Mouse (Mus musculus) forebrain, embryonic 10.5 days (tissue): ENCODE measurements around the gene Kcnip1. TPM values are rescaled to one million over a fixed set of nuclear protein-coding genes. Genes with fewer than 3 reads are reported as not detected.

Experiments used
- DNase-seq: peaks from one replicate; pipeline ENCODE4 v3.0.0-alpha.2; 2017; ENCODE audit warnings: low spot score; ENCODE audit errors: extremely low spot score
- H3K27ac ChIP-seq: fragments of 300-500 bp; sonication (generic); 2 replicates; pipeline ENCODE4 v1.5.1; 2016; ENCODE audit warnings: mild to moderate bottlenecking
- H3K27me3 ChIP-seq: fragments of 300-500 bp; sonication (generic); 2 replicates; pipeline ENCODE4 v1.6.1; 2016; ENCODE audit warnings: mild to moderate bottlenecking; ENCODE audit not compliant: poor library complexity, severe bottlenecking
- H3K36me3 ChIP-seq: fragments of 300-500 bp; sonication (generic); replicated peaks from 2 replicates; pipeline ENCODE4 v1.6.1; 2016; ENCODE audit warnings: mild to moderate bottlenecking, moderate library complexity
- H3K4me1 ChIP-seq: fragments of 300-500 bp; sonication (generic); 2 replicates; pipeline ENCODE4 v1.6.1; 2016
- H3K4me3 ChIP-seq: fragments of 300-500 bp; sonication (generic); 2 replicates; pipeline ENCODE4 v1.5.1; 2016; ENCODE audit warnings: mild to moderate bottlenecking, moderate library complexity
- H3K9me3 ChIP-seq: fragments of 300-500 bp; sonication (generic); 2 replicates; pipeline ENCODE4 v1.6.1; 2016; ENCODE audit warnings: mild to moderate bottlenecking, moderate library complexity
- WGBS: fragments of 180-500 bp; shearing (Covaris S2); methylation state at CpG from one replicate; pipeline ENCODE4 v1.1.7; 2016; 5-methylcytosine and 5-hydroxymethylcytosine counted together
- polyA plus RNA-seq: library from polyadenylated mRNA; unstranded; fragments of >200 nt; fragmentation: Nextera tagmentation; extraction: Ambion mirVana; gene quantifications from 2 replicates; pipeline ENCODE4 v1.2.1, GENCODE M21; 2016

Gene Kcnip1
- polyA plus RNA-seq, 1 experiment from 2014 or later, result 3.7 TPM

DNA sequence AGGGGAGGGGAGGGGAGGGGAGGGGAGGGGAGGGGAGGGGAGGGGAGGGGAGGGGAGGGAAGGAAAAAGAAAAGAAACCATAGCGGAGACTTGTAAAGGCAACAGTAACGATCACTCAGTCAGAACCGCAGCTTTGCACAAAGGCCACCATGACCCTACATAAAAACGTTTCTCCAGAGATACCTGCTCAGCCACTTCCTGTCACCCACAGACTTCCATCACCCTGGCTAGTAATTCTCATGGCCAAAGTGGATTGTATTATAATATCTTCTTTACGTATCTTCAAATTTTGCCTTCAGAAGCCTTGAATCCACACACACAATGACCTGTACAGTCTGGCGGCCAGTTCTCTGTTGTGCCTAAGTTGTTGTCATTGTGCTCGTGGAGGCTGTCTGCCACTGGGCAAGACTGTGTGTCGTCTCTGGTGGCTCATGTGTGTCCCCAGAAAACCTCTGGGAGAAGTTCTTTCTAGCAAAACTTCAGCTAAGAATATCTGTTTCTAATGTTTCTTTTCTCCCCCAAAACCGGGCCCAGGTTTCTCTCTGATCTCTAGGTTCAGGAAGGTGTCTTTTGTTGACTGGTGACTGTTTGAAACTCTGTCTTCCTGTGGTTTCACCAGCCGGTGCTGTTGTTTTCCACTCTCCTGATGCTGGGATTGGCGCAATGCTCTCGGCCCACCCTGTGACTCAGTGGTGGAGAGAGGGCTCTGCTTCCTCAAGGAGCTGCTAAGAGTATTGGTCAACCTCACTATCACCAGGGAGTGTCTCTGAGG, 16.6 kb upstream of the Kcnip1 start:
- Histone ChIP-seq H3K4me1 (0 out of 2 replicates have a peak, but pooled peaks cover 3% of the 10 kb centered on the region), H3K27me3 (no peaks in the 10 kb centered on the region), H3K4me3 (no peak overlapping the region), H3K9me3 (no peaks in the 10 kb centered on the region), H3K27ac (no peak overlapping the region), H3K36me3 (no peaks in the 10 kb centered on the region)
- WGBS, result 87% methylated on average over 12 of the region's 12 CpGs
- no peak for DNase-seq

DNA sequence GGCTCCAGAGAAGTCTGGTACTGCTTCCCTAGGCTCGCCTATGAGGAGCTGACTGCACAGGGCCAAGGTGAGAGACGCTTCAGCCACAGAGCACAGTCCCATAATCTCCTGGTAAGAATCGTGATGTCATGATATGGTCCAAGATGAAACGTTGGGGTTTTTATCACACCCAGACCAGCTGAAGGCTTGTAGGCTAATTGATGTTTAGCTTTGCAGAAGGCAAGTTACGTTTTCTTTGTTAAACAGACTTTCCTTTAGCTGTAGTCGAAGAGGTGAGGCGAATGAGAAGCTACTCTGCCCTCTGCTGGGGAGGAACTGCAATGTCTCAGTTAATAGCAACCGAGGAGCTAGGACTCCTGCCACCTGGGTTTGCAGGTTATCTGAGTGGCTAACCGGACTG, 15.8 kb upstream of the Kcnip1 start:
- H3K27ac ChIP-seq, result 0 out of 2 replicates have a peak overlapping the region, but pooled peaks have one; percentile 25

DNA sequence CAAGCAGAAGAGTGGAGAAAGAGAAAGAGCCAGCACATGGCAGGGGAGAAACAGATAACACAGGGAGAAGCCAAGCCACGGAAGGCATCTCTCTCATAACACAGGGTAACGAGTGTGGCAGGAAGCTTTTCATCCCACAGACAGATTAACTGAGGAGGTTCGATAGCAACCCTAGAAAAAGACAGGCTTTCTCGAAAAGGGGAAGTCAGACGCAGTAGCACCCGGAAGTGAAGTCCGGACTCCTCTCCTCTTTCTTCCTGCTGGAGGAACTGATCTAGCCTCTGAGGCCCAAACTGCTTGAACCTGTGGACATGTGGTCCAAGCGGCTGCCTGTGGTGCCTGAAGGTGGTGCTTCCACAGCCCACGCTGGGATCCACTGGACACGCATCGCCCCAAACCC, 15.3 kb upstream of the Kcnip1 start:
- H3K27me3 ChIP-seq, result no peaks in the 10 kb centered on the region
- no peak overlapping the region for H3K4me3 ChIP-seq
- 0 out of 2 replicates have a peak overlapping the region, but pooled peaks have one; percentile 25 for H3K27ac ChIP-seq
- H3K4me1 ChIP-seq, result 0 out of 2 replicates have a peak, but pooled peaks cover 3% of the 10 kb centered on the region
- no peak for DNase-seq
- H3K9me3 ChIP-seq, result no peaks in the 10 kb centered on the region
- whole genome bisulfite sequencing, result 89% methylated on average over 11 of the region's 11 CpGs
- no peaks in the 10 kb centered on the region for H3K36me3 ChIP-seq

More for the DNA sequence above, 15.8 kb upstream of the Kcnip1 start:
- WGBS, result 50% methylated on average over 9 of the region's 9 CpGs
- Histone ChIP-seq H3K36me3 (no peaks in the 10 kb centered on the region), H3K27me3 (no peaks in the 10 kb centered on the region), H3K9me3 (no peaks in the 10 kb centered on the region), H3K4me1 (0 out of 2 replicates have a peak, but pooled peaks cover 3% of the 10 kb centered on the region), H3K4me3 (no peak overlapping the region)
- DNase-seq, result peak; percentile 53

DNA sequence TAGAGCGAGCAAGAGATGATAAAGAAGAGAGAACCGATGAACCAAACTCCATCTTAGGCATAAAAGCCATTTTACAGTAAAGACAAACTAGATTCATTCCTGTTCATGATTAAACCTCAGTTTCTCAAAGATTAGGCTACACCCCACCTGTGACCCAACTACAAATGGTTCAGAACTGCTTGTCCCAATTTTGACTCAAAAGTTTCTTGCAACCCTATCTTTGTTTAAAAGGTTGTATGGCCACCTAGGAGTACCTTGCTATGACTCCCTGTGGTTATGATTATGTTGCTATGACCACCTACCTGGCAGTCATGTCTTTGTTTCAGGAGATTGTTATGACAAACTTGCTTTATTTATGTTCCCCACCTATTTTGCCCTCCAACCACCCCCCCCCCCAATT, 14.7 kb upstream of the Kcnip1 start:
- no peaks in the 10 kb centered on the region for H3K9me3 ChIP-seq
- no peak overlapping the region for H3K27ac ChIP-seq
- no peak overlapping the region for H3K4me3 ChIP-seq
- WGBS, result 93% methylated on average over 2 of the region's 2 CpGs
- no peaks in the 10 kb centered on the region for H3K27me3 ChIP-seq
- no peaks in the 10 kb centered on the region for H3K36me3 ChIP-seq
- no peak for DNase-seq
- H3K4me1 ChIP-seq, result 0 out of 2 replicates have a peak, but pooled peaks cover 3% of the 10 kb centered on the region

DNA sequence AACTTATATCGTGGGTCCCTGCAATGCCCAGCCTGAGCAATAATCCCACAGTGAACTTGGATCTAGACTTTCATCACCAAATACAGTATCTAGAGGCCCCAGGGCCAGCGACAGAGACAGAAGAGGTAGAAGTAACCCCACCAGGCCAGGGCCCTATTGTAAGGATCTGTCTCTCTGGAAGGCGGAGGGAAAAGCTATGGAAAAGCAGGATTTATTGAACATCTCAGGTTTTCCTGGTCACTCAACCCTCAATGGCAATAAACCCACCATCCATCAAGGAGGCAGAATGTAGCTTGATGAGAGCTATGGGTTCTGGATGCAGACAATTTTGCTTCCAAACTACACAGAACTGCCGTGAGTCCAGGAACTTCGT, 9.6 kb upstream of the Kcnip1 start:
- Histone ChIP-seq H3K9me3 (no peaks in the 10 kb centered on the region), H3K27ac (no peak overlapping the region), H3K4me3 (no peak overlapping the region), H3K4me1 (no peaks in the 10 kb centered on the region), H3K36me3 (no peaks in the 10 kb centered on the region), H3K27me3 (no peaks in the 10 kb centered on the region)
- WGBS, result 85% methylated on average over 5 of the region's 5 CpGs
- DNase-seq, result no peak

DNA sequence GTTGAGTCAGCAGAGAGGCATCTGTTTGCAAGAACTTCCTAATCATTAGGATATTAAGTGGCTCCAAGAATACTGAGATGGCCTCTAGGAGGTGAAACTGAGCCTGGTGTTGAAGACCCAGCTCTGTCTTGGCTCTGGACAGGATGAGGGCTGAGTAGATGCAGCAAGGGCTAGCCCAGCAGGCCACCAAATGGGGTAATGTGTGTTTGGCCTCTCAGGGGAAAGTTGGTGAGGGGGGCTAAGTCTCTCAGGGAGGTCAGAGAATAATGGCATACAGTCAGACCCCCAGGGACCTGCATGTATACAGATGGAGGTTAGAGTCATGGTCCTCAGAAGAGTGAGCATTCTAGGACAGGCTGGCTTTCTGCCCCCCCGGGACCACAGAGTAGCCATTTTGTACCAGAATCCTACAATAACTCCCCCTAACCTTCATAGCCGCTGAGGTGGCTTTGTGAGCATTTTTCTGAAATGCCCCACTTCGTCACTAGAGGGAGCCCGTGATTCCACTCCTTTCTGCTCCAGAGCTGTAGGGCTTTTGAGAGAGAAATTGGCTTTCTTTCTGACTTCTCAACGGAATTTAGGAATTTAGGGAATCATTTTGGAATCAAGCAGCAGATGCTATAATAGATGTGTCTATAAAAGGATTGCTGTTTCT, 9.1 kb upstream of the Kcnip1 start:
- H3K4me3 ChIP-seq, result no peak overlapping the region
- no peaks in the 10 kb centered on the region for H3K27me3 ChIP-seq
- no peaks in the 10 kb centered on the region for H3K36me3 ChIP-seq
- H3K9me3 ChIP-seq, result no peaks in the 10 kb centered on the region
- no peak overlapping the region for H3K27ac ChIP-seq
- WGBS, result 12% methylated on average over 5 of the region's 5 CpGs
- no peaks in the 10 kb centered on the region for H3K4me1 ChIP-seq
- DNase-seq, result peak; percentile 39

DNA sequence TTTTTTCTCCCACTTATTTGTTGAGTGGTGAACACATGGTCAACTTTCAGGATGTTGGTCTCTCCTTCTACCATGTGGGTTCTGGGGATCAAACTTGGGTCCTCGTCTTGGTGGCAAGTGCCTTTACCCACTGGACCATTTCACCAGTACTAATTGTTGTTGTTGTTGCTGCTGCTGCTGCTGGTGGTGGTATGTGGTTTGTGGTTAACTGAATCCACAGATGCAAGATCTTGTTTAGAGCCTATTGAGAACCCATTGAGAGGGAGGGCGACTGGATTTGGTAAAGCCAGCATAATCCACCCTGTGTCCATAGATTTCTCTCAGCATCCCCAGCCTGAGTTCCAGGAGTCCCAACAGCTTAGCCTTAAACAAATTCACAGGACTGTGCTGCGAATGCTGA, 7.5 kb upstream of the Kcnip1 start:
- H3K4me3 ChIP-seq, result no peak overlapping the region
- no peaks in the 10 kb centered on the region for H3K9me3 ChIP-seq
- H3K27me3 ChIP-seq, result 0 out of 2 replicates have a peak, but pooled peaks cover 1% of the 10 kb centered on the region
- no peak overlapping the region for H3K27ac ChIP-seq
- H3K36me3 ChIP-seq, result no peaks in the 10 kb centered on the region
- no peak for DNase-seq
- WGBS, result 81% methylated on average over 3 of the region's 3 CpGs
- H3K4me1 ChIP-seq, result no peaks in the 10 kb centered on the region

DNA sequence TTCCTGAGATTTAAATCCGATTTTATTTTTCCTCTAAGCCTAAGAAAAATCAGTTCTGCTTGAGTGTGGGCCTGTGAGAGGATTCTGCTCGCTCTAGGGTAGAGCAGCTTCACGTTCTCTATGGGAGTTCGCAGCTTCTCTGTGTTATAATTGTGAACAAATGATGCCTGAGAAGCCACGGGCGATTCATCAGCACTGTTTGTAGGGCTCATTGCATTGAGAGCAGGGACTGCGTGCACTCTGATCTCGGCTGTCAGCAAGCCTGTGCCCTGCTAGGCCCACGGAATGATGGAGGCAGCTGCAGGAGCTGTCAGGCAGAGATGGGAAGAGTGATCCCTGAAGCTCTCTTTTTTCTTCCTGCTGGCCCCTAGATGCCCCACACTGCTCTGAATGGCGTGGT, 5.3 kb upstream of the Kcnip1 start:
- no peak overlapping the region for H3K4me3 ChIP-seq
- no peak for DNase-seq
- no peak overlapping the region for H3K27ac ChIP-seq
- H3K9me3 ChIP-seq, result no peaks in the 10 kb centered on the region
- peaks cover 3% of the 10 kb centered on the region; the same call in 1 of the 2 replicates for H3K4me1 ChIP-seq
- WGBS, result 73% methylated on average over 10 of the region's 10 CpGs
- 0 out of 2 replicates have a peak, but pooled peaks cover 12% of the 10 kb centered on the region for H3K27me3 ChIP-seq
- H3K36me3 ChIP-seq, result no peaks in the 10 kb centered on the region

DNA sequence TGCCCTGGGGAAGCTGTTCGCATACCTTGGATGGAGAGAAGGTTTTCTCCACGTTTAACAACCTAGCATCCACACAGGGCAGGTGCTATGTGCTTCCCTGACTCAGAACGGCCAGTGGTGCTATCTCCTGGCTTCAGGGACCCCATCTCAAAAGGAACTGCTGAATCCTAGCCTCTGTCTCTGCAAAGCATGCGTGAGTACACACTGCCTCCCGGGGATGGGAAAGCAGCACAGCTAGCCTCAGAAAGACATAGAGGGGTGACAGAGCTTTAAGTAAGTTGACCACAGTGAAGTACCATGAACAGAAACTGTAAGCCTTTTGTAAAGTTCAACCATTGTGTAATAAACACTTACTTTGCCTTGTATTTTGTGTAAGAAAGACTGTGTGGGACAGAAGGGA, 544 bp upstream of the Kcnip1 start:
- no peak for DNase-seq
- H3K4me1 ChIP-seq, result peaks cover 17% of the 10 kb centered on the region; the same call in 1 of the 2 replicates
- no peak overlapping the region for H3K27ac ChIP-seq
- H3K27me3 ChIP-seq, result peaks cover 24% of the 10 kb centered on the region; the same call in 1 of the 2 replicates
- H3K9me3 ChIP-seq, result no peaks in the 10 kb centered on the region
- no peaks in the 10 kb centered on the region for H3K36me3 ChIP-seq
- H3K4me3 ChIP-seq, result no peak overlapping the region
- WGBS, result 73% methylated on average over 5 of the region's 5 CpGs

DNA sequence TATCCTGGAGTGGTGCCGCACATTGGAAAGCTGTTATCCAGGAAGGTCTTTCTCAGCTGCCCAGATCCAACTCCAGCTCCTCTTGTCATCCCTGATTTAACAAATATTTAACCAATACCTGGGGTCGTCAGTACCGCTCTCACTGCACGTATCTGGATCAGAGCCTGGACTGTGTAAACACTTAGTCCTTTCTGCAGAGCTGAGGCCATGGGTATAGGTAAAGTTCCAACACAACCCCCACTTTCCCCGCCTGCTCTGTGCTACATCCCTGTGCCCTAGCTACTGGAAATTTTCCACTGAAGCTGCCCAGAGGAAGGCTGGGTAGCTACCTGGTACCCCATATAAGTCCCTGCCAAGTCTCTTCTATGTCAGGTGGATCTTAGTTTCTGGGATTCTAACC, 3.0 kb downstream of the Kcnip1 start:
- H3K9me3 ChIP-seq, result no peaks in the 10 kb centered on the region
- no peak for DNase-seq
- no peaks in the 10 kb centered on the region for H3K36me3 ChIP-seq
- H3K27ac ChIP-seq, result no peak overlapping the region
- H3K4me1 ChIP-seq, result peaks cover 17% of the 10 kb centered on the region; the same call in 1 of the 2 replicates
- H3K27me3 ChIP-seq, result peaks cover 19% of the 10 kb centered on the region; the same call in 1 of the 2 replicates
- H3K4me3 ChIP-seq, result no peak overlapping the region
- WGBS, result 86% methylated on average over 5 of the region's 5 CpGs

DNA sequence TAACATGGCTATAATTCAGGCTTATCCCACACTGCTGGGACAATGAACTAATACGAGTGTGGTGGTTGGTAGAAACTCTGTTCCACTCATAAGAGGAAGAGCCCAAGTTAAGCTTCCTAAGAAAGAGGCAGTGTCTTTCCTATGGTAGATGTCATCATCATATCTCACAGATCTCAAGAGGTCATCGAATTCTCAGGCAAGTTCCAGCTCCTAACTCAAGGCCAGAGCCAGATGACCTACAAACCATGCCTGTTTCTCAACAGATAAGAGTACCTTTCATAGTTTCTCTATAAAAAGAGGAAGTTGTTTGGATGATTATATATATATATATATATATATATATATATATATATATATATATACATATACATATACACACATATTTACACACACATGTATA, 6.4 kb downstream of the Kcnip1 start:
- no peaks in the 10 kb centered on the region for H3K9me3 ChIP-seq
- no peak overlapping the region for H3K4me3 ChIP-seq
- 90% methylated on average over 2 of the region's 2 CpGs for WGBS

DNA sequence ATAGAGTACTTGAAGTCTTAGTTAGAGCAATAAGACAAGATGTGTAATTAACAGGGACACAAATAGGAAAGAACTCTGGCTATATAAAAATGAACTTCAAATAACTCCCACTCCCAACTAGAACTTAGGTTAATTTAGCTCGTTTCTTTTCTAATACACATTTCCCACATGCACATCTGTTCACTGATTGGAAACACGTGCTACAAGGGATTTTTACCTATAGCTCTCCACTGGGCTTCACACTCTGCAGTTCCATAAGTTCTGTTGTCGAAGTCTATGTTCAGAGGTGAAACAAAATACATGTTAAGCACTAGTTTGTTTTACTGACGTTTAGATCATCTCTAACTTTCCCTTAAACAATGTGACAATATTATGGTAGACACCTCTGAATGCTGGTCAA, 12.8 kb downstream of the Kcnip1 start:
- Histone ChIP-seq H3K27ac (no peak overlapping the region), H3K9me3 (no peaks in the 10 kb centered on the region), H3K36me3 (no peaks in the 10 kb centered on the region), H3K4me1 (no peaks in the 10 kb centered on the region), H3K4me3 (no peak overlapping the region), H3K27me3 (no peaks in the 10 kb centered on the region)
- WGBS, result 78% methylated on average over 4 of the region's 4 CpGs
- DNase-seq, result no peak

More for the DNA sequence above, 6.4 kb downstream of the Kcnip1 start:
- no peaks in the 10 kb centered on the region for H3K27me3 ChIP-seq
- H3K4me1 ChIP-seq, result no peaks in the 10 kb centered on the region
- no peaks in the 10 kb centered on the region for H3K36me3 ChIP-seq
- no peak overlapping the region for H3K27ac ChIP-seq
- DNase-seq, result no peak

DNA sequence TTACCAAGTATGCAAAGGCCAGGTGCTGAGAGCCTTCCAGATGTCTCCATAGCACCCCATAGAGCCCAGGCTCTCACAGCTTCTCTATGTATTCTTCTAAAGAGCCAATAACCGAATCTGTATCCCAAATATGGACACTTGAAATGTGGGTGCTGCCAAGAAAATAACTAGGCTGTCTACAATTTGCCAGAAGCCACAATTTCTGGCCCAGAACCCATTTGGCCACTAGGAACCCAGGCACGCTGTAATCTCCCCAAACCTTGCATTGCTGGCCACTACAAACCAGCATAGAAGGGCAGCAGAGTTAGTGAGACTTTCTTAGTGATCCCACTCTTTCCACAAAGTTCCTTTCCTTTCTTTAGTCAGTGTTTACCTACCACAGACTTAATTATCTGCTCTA, 17.8 kb downstream of the Kcnip1 start:
- Histone ChIP-seq H3K9me3 (no peaks in the 10 kb centered on the region), H3K27ac (no peak overlapping the region), H3K4me3 (no peak overlapping the region), H3K4me1 (no peaks in the 10 kb centered on the region), H3K27me3 (no peaks in the 10 kb centered on the region), H3K36me3 (no peaks in the 10 kb centered on the region)
- WGBS, result 86% methylated on average over 2 of the region's 2 CpGs
- no peak for DNase-seq
